Comparison of ENCODE assay signal across 22 mouse cellular contexts in the genomic region with DNA sequence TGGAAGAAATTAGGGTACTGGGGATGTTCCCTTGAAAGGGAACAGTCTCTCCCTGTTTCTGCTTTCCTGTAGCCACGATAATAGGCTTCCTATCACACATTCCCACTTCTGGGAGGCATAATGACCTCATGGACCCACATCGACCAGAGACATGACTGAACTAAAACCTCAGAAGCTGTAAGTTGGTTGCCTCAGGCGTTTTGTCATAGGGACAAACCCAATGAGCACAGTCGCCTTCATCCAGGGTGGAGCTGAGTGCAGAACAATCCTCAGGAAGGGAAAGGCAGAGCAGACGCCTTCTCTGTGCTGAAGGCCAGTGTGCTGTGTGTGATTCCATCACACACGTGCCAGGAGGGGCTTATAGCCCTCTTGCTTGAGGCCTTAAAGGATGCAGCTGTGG. TPM values are rescaled to one million over a fixed set of nuclear protein-coding genes. Genes with fewer than 3 reads are reported as not detected.
"Had no signal": no experiment of that assay in that cellular context is flagged by ENCODE, and none has a peak within 500 bp of the region (broad histone marks: within the 10 kb centered on the region; RNA-seq: fewer than 3 reads in every experiment).

No protein-coding gene starts in this region.

- H3K4me3 ChIP-seq: lung, embryonic 15.5 days; megakaryocyte, embryonic 14.5 days; midbrain, embryonic 13.5 days; midbrain, embryonic 15.5 days; neural tube, embryonic 12.5 days; stomach, embryonic 15.5 days had no signal

- H3K4me2 ChIP-seq: lung, embryonic 15.5 days; midbrain, embryonic 11.5 days; midbrain, embryonic 13.5 days; midbrain, embryonic 15.5 days; neural tube, embryonic 12.5 days; stomach, embryonic 15.5 days had no signal

- ATAC-seq: lung, postnatal 0 days; midbrain, embryonic 13.5 days; midbrain, embryonic 15.5 days had no signal

- H3K4me1 ChIP-seq: megakaryocyte, embryonic 14.5 days; midbrain, embryonic 13.5 days; midbrain, embryonic 15.5 days; neural tube, embryonic 12.5 days; stomach, embryonic 15.5 days had no signal

- DNase-seq: lung, adult 2 months; lung, postnatal 14 days; lung, postnatal 36 days; right cerebral cortex, postnatal 14 days; thymus, adult 18-20 months; thymus, postnatal 14 days; thymus, postnatal 36 days had no signal

- H3K27me3 ChIP-seq: lung, embryonic 15.5 days; midbrain, embryonic 13.5 days; midbrain, embryonic 15.5 days; neural tube, embryonic 12.5 days; stomach, embryonic 15.5 days had no signal

- H3K9me3 ChIP-seq: lung, embryonic 15.5 days; midbrain, embryonic 15.5 days; neural tube, embryonic 12.5 days; stomach, embryonic 15.5 days had no signal

- H3K9ac ChIP-seq: lung, embryonic 15.5 days; midbrain, embryonic 13.5 days; midbrain, embryonic 15.5 days; neural tube, embryonic 12.5 days; stomach, embryonic 15.5 days had no signal

- H3K27ac ChIP-seq: lung, embryonic 15.5 days; macrophage; midbrain, embryonic 13.5 days; midbrain, embryonic 15.5 days; neural tube, embryonic 12.5 days; stomach, embryonic 15.5 days; stomach, postnatal 0 days had no signal

- H3K36me3 ChIP-seq: lung, embryonic 15.5 days; midbrain, embryonic 13.5 days; midbrain, embryonic 15.5 days; neural tube, embryonic 12.5 days; stomach, embryonic 15.5 days had no signal

RNA-seq across cellular contexts. Expression of a gene that starts 38.4 kb away (rescaled TPM):
- total RNA-seq: midbrain, postnatal 0 days; monocyte, adult 5-6 weeks; neutrophil, adult 5-6 weeks had no signal
- polyA plus RNA-seq: midbrain, embryonic 13.5 days; midbrain, embryonic 15.5 days; midbrain, postnatal 0 days; neural tube, embryonic 14.5 days; testis, adult 2 months had no signal
